Mouse (Mus musculus) urinary bladder, postnatal 4 days (tissue): ENCODE data around the gene Scamp3.

ENCODE experiments used
- DNase-seq, 2 experiments: peaks; one replicate each; pipeline ENCODE4 v3.0.0; 2021 to 2022; ENCODE audit warnings: low spot score in 2 of 2

Scamp3 gene

GRCm38 (mm10) chr3:89226361-89226760 lies 49.1 kb downstream of the Scamp3 start:
- DNase-seq, result no peak

- no peak for DNase-seq
These were observed 49.6 kb downstream of the Scamp3 start, which contains the start of gene Mtx1 for GRCm38 (mm10) chr3:89226900-89227299. TSS of gene Mtx1 (minus strand) at chr3:89227088.

DNA sequence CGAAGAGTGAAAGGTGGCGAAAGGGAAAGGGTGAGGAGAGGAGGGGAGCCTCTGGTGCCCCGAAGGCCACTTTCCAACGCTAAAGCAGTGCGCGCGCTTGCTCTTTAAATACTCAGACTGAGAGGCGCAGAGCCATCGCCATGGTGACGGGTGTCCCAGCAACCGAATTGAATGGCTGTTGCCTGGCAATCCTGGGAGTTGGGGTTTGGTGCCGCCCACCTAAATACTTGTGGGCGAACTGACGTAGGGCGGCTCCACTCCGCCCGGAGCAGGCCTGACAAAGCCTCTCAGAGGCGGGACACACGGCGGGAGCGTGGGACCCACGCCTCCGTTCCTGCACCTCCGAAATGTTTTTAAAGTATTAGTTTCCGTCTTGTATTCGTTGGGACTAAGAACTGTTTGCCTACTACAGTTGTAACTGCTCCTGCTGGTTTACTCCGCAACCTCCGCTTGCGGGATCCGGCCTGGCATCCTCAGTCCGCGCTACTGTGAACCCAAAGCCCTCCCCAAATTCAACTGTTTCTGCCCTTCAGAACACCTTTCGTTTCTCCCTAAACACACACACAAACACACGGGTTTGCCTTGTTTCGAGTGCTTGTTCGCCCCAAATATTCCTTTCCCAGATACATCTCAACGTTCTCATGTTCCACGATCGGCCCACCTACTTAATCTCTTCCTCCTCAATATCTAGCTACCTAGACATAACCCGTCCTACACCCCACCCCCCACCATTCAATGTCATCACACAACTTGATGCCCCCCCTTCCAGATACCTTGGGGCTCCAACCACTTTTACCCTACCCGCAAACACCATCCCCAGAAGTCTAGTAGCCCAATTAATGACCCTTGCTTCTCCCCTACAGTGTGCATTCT lies 50.3 kb downstream of the Scamp3 start:
- DNase-seq, result peak; percentile 82 to 88

GRCm38 (mm10) chr3:89228180-89228549 lies 50.9 kb downstream of the Scamp3 start:
- DNase-seq, result peak; percentile 78 to 88

- no peak for DNase-seq
These were observed 51.6 kb downstream of the Scamp3 start, which contains the start of gene Muc1 for GRCm38 (mm10) chr3:89228836-89229235. TSS of gene Muc1 (plus strand) at chr3:89229057.

DNA sequence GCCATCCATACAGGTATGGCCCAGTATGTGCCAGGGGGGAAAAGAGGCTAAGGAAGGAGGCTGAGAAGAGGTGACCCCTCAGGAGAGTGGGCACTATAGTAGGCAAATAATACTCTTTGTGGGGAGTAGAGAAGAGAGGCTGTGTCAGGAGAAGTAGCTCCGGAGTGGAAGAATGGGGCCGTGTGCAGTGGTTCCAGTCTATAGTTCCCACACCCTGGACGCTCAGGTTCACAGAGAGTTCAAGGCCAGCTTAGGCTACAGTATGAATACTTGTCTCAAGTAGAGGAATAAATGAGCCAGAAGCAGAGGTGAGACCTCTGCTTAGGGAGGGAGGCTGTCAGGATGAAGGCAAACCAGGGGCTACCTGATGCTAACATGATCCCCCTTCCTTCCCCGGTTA lies 52.0 kb downstream of the Scamp3 start:
- DNase-seq, result no peak

DNA sequence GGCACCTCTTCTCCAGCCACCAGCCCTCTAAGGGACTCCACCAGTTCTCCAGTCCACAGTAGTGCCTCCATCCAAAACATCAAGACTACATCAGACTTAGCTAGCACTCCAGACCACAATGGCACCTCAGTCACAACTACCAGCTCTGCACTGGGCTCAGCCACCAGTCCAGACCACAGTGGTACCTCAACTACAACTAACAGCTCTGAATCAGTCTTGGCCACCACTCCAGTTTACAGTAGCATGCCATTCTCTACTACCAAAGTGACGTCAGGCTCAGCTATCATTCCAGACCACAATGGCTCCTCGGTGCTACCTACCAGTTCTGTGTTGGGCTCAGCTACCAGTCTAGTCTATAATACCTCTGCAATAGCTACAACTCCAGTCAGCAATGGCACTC lies 53.3 kb downstream of the Scamp3 start:
- DNase-seq, result no peak

- DNase-seq, result no peak
These were observed 54.1 kb downstream of the Scamp3 start for GRCm38 (mm10) chr3:89231345-89231744.

DNA sequence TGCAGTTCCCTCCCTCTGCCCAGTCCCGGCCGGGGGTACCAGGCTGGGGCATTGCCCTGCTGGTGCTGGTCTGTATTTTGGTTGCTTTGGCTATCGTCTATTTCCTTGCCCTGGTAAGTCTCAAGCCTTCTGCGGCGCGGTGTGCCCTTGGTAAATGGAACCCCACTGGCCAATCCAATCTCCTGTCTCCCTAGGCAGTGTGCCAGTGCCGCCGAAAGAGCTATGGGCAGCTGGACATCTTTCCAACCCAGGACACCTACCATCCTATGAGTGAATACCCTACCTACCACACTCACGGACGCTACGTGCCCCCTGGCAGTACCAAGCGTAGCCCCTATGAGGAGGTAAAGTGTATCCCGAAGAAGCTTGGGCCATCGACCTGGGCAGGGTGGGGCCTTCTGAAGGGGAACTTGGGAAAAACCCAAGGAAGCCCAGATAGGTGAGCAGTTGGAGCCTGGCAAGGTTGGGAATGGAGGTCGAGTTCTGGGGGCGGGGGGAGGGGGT lies 54.6 kb downstream of the Scamp3 start:
- no peak for DNase-seq
